Mouse (Mus musculus): ENCODE data around the gene Ccdc87. TPM values are rescaled to one million over a fixed set of nuclear protein-coding genes. Genes with fewer than 3 reads are reported as not detected.

Gene Ccdc87
- total RNA-seq, 1 experiment from 2014 or later, result not detected

- peak; percentile 99 for ATAC-seq (replicated peaks; ENCODE audit: insufficient number of reproducible peaks, low FRiP score, low TSS enrichment, poor library complexity, severe bottlenecking)
Observed at GRCm38 (mm10) chr19:4878405-4879323, 39.5 kb downstream of the Ccdc87 start, which contains the start of gene Zdhhc24. TSS of gene Zdhhc24 (plus strand) at chr19:4878668.

GRCm38 (mm10) chr19:4879324-4879703 lies 40.1 kb downstream of the Ccdc87 start:
- no peak for ATAC-seq (replicated peaks; ENCODE audit: insufficient number of reproducible peaks, low FRiP score, low TSS enrichment, poor library complexity, severe bottlenecking)

- ATAC-seq (replicated peaks; ENCODE audit: insufficient number of reproducible peaks, low FRiP score, low TSS enrichment, poor library complexity, severe bottlenecking), result no peak
Observed at GRCm38 (mm10) chr19:4883961-4884360, 44.8 kb downstream of the Ccdc87 start.

- no peak for ATAC-seq (replicated peaks; ENCODE audit: insufficient number of reproducible peaks, low FRiP score, low TSS enrichment, poor library complexity, severe bottlenecking)
Observed at GRCm38 (mm10) chr19:4889791-4890190, 50.6 kb downstream of the Ccdc87 start.

GRCm38 (mm10) chr19:4891798-4892197 lies 52.6 kb downstream of the Ccdc87 start:
- ATAC-seq (replicated peaks; ENCODE audit: insufficient number of reproducible peaks, low FRiP score, low TSS enrichment, poor library complexity, severe bottlenecking), result no peak

Other genes with a start within 250 kb of the Ccdc87 start
- not detected in 3 replicates for gene Lrfn4, start 223.7 kb upstream of the Ccdc87 start, total RNA-seq (2017)
- gene Rce1, start 213.7 kb upstream of the Ccdc87 start, total RNA-seq (2017), result 16.7 to 27.3 TPM (median 27.2 TPM) in 3 replicates
- gene Gm960, start 140.7 kb upstream of the Ccdc87 start, total RNA-seq (2017), result not detected in 3 replicates
- not detected in 3 replicates for gene Sptbn2, start 128.2 kb upstream of the Ccdc87 start, total RNA-seq (2017)
- 12.2 to 30.8 TPM (median 24.9 TPM) in 3 replicates for gene Rbm4b, start 82.9 kb upstream of the Ccdc87 start, total RNA-seq (2017)
- 67.3 to 110 TPM (median 84.7 TPM) in 3 replicates for gene Rbm4, start 45.5 kb upstream of the Ccdc87 start, total RNA-seq (2017)
- gene Gm21992, start 27.8 kb upstream of the Ccdc87 start, total RNA-seq (2017), result 15.1 to 25.6 TPM (median 19.0 TPM) in 3 replicates
- 6.2 to 21.3 TPM (median 6.9 TPM) in 3 replicates for gene Rbm14, start 27.7 kb upstream of the Ccdc87 start, total RNA-seq (2017)
- gene Ccs, start within 50 bp of the Ccdc87 start, total RNA-seq (2017), result 18.7 to 42.7 TPM (median 33.6 TPM) in 3 replicates
- gene Ctsf, start 15.8 kb downstream of the Ccdc87 start, total RNA-seq (2017), result 0.39 TPM in 1 of 3 replicates, not detected in the others
- gene Actn3, start 38.5 kb downstream of the Ccdc87 start, total RNA-seq (2017), result 0.10 to 1.7 TPM in 2 of 3 replicates, not detected in the other
- 5.2 to 12.4 TPM (median 10.3 TPM) in 3 replicates for gene Zdhhc24, start 39.3 kb downstream of the Ccdc87 start, total RNA-seq (2017)
- gene Bbs1, start 67.3 kb downstream of the Ccdc87 start, total RNA-seq (2017), result 0.29 TPM in 1 of 3 replicates, not detected in the others
- gene Dpp3, start 88.9 kb downstream of the Ccdc87 start, total RNA-seq (2017), result 38.4 to 56.8 TPM (median 49.0 TPM) in 3 replicates
- gene Peli3, start 103.8 kb downstream of the Ccdc87 start, total RNA-seq (2017), result not detected in 3 replicates
- 17.6 to 27.9 TPM (median 17.8 TPM) in 3 replicates for gene Mrpl11, start 122.8 kb downstream of the Ccdc87 start, total RNA-seq (2017)
- not detected in 3 replicates for gene Npas4, start 150.9 kb downstream of the Ccdc87 start, total RNA-seq (2017)
- 0.97 TPM in 1 of 3 replicates, not detected in the others for gene Slc29a2, start 184.5 kb downstream of the Ccdc87 start, total RNA-seq (2017)
- gene B4gat1, start 199.5 kb downstream of the Ccdc87 start, total RNA-seq (2017), result 5.1 to 6.9 TPM in 2 of 3 replicates, not detected in the other
- gene AC124502.3, start 199.5 kb downstream of the Ccdc87 start, total RNA-seq (2017), result 4.3 TPM in 1 of 3 replicates, not detected in the others
- gene Brms1, start 202.0 kb downstream of the Ccdc87 start, total RNA-seq (2017), result 16.6 to 60.3 TPM (median 46.3 TPM) in 3 replicates
- 0.19 to 0.68 TPM (median 0.21 TPM) in 3 replicates for gene Rin1, start 211.1 kb downstream of the Ccdc87 start, total RNA-seq (2017)
- gene Cd248, start 228.7 kb downstream of the Ccdc87 start, total RNA-seq (2017), result not detected in 3 replicates
- gene Tmem151a, start 246.2 kb downstream of the Ccdc87 start, total RNA-seq (2017), result 0.67 to 7.8 TPM (median 3.3 TPM) in 3 replicates
- 10.4 to 13.3 TPM (median 10.5 TPM) in 3 replicates for gene Yif1a, start 249.2 kb downstream of the Ccdc87 start, total RNA-seq (2017)

Measured in monocyte, adult 5-6 weeks (primary cell).